Mouse (Mus musculus) CD4-positive helper T cell, adult 2 months (primary cell): Measurements from ENCODE around the gene Cyp4f39.
A peak's percentile ranks its signal among the peaks of the same experiment; 100 is the strongest.
"Not testable (repeated sequence)": the region's sequence is repeated elsewhere in the genome, so short reads cannot be mapped to it uniquely, and the experiment has no call there.

Experiments
- DNase-seq: peaks from one replicate; pipeline ENCODE4 v3.0.0-alpha.2; 2012; ENCODE audit warnings: low read depth, missing footprints, low spot score

The Cyp4f39 gene

GRCm38 (mm10) chr17:32528408-32529337 lies 76.2 kb downstream of the Cyp4f39 start:
- DNase-seq, result peak; percentile 88

- not testable (repeated sequence) for DNase-seq
Observed at GRCm38 (mm10) chr17:32532356-32532755, 79.8 kb downstream of the Cyp4f39 start.

GRCm38 (mm10) chr17:32534068-32534467 lies 81.5 kb downstream of the Cyp4f39 start:
- no peak for DNase-seq

GRCm38 (mm10) chr17:32536051-32536866 lies 83.7 kb downstream of the Cyp4f39 start, which contains the start of gene Cyp4f16:
Gene Cyp4f16, plus strand, starts transcription at chr17:32536558.
- DNase-seq, result peak; percentile 72

GRCm38 (mm10) chr17:32536867-32537250 lies 84.3 kb downstream of the Cyp4f39 start:
- DNase-seq, result no peak
